Mouse (Mus musculus) CD4-positive, CD25-positive, alpha-beta regulatory T cell (primary cell): Measurements from ENCODE around the gene Aimp2. TPM values are rescaled to one million over a fixed set of nuclear protein-coding genes. Genes with fewer than 3 reads are reported as not detected.

Source experiments
- polyA plus RNA-seq: library from polyadenylated mRNA; unstranded; fragments of 100-300 nt; shearing (Covaris generic); gene quantifications from one replicate; pipeline ENCODE4 v1.2.1, GENCODE M21; 2017

Gene Aimp2
- 54.6 TPM for polyA plus RNA-seq

DNA sequence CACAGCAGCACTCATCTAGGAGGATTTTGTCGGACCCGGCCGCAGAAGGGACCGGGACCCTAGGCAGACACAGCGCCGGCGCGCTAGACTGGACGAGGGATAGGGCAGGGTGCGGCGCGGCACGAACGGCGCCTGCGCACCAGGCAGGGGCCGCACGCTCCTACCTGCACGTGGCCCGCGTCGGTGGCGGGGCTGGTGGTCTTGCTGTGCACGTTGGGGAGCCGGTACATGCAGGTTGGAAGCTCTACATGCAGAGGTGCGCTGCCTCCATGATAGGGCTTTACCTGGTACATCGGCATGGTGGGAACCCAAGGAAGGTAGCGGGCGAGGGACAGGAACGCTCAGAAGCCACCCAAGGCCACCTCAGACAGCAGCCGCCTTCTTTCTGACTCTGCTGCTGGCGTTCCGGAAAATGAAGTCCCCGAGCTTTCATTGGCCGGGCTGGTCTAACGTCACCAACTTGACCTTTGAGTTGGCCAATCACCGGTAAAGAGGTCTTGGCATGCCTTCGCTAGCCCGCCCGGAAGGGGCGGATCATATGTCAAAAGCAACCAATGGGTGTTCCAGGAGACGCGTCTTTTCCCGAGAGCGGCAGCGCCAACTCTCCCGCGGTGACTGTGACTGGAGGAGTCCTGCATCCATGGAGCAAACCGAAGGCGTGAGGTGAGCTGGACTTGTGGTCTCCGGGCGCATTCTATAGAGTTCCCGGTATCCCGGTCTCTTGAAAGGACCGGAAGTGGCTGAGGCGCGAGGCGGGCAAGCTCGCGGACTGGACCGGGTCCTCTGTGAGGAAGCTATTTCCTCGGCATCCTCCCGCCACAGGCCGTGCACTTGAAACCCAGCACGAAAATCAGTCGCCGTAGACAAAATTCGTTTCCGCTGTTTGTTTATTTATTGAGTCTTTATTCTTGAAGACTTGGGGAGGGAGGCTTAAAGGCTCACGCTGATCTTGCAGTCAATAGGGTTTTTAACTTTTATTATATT is at the start of gene Aimp2, which contains the start of gene Pms2:
Gene Aimp2 (minus strand): TSS at position 431 of the 984 bp plus-strand sequence.
Gene Pms2 (plus strand): TSS at position 548 of the 984 bp plus-strand sequence.

DNA sequence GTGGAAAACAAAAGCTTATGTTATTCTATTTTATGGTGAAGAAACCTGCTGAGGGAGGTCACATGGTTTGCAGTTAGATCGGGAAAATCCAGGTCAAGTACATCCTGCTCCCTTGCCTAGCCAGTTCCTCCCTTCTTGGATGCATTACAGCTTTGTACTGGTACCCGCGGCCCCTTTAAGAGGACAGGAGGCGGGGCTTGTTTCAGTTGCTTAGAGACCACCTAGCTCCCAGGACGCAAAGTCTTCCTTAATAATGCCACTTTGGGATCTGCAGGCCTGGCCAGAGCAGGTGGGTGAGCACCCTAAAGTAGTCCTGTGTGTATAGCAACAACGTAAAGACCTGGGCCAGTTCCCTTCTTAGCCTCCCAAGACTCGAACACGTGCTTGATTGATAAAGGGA is 23.2 kb upstream of the Aimp2 start, which contains the start of gene Rsph10b:
Gene Rsph10b (plus strand): TSS at position 205 of the 400 bp plus-strand sequence.

DNA sequence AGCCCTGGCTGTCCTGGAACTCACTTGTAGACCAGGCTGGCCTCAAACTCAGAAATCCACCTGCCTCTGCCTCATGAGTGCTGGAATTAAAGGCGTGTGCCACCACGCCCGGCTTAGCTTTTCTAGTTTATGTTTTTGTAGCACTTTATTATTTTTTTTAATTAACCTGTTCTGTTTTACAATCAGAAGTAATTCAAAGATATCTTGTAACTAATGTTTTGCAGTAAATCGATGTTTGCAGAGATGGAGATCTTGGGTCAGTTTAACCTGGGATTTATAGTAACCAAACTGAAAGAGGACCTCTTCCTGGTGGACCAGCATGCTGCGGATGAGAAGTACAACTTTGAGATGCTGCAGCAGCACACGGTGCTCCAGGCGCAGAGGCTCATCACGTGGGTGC is 18.2 kb upstream of the Aimp2 start, which contains the start of gene Gm42421:
Gene Gm42421 (plus strand): TSS at position 301 of the 400 bp plus-strand sequence.

DNA sequence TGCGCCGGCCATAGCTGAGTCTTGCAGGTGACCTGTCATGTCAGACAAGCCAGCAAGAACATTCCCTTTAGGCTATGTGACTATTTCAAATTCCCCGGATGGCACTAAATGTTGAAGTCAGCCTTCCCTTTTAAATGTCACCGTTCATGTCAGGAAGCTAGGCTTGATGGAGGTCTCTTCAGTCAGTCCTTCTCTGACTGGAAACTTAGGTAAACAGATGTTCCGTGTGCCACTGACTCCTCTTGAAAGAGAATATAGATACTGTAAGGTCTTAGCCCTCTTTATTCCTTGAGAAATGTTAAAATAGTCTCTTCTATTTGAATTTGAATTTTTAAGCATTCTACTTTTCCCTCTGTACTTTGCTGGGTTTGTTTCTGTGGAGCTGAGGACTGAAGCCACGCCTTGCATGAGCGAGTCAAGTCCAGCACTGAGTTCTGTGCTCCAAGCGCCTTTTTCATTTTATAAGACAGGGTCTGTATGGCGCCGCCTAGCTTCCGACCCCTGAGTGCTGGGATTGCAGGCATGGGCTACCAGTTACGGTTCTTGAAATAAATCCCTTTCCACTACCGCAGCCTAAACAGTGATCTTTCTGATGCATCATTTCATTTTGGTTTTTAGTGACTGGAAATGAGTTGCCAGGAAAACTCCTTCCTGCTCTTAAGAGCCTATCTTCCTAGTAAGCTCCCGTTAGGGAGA is 11.9 kb downstream of the Aimp2 start, which contains the start of gene Ankrd61:
Gene Ankrd61 (minus strand): TSS at position 51 of the 696 bp plus-strand sequence.

Other genes with a start within 250 kb of the Aimp2 start
- gene Usp42, start 177.6 kb downstream of the Aimp2 start, polyA plus RNA-seq, result 22.2 TPM
- 58.6 TPM for gene Eif2ak1, start 92.1 kb downstream of the Aimp2 start, polyA plus RNA-seq
- gene Ankrd61, start 12.2 kb downstream of the Aimp2 start, polyA plus RNA-seq, result 0.49 TPM
- gene Pms2, start 117 bp upstream of the Aimp2 start, polyA plus RNA-seq, result 35.9 TPM
- 2.6 TPM for gene Gm42421, start 18.3 kb upstream of the Aimp2 start, polyA plus RNA-seq
- 1.3 TPM for gene Rsph10b, start 23.2 kb upstream of the Aimp2 start, polyA plus RNA-seq
- gene Ccz1, start 105.0 kb upstream of the Aimp2 start, polyA plus RNA-seq, result 70.2 TPM
- gene Ocm, start 116.8 kb upstream of the Aimp2 start, polyA plus RNA-seq, result not detected
- 15.7 TPM for gene Lmtk2, start 190.6 kb upstream of the Aimp2 start, polyA plus RNA-seq